Mouse (Mus musculus) CD4-positive, CD25-positive, alpha-beta regulatory T cell, adult 9 weeks (primary cell): ENCODE measurements around the gene Cldn34c2. TPM values are rescaled to one million over a fixed set of nuclear protein-coding genes. Genes with fewer than 3 reads are reported as not detected.

Source experiments
- polyA plus RNA-seq: library from polyadenylated mRNA; unstranded; fragments of 100-300 nt; shearing (Covaris generic); gene quantifications from one replicate; pipeline ENCODE4 v1.2.1, GENCODE M21; 2017

The Cldn34c2 gene
- not detected for polyA plus RNA-seq

DNA sequence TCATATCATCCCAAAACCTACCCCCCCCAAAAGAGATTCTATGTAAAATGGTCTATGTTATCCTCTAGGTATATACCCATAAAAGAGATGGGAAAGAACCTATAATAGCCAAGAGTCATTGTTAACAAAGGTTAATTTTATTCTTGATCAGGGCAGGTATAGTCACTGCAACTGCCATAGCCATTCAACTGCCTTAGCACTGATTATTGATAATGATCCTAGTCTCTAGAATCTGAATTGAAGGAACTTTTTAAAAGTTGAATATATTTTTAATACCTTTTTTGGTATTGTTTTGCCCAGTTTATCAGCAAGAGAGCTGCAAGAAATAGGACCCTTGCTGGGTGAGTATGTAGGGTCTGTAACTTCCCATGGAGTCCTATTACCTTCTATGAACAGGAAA, at the start of gene Cldn34c2:
Cldn34c2 (plus strand) TSS at position 301 of the 400 bp plus-strand sequence.

Other genes with a start within 250 kb of the Cldn34c2 start
- gene Gm17467, start 123.1 kb downstream of the Cldn34c2 start, polyA plus RNA-seq: not detected
- gene Cldn34c3, start 212.0 kb downstream of the Cldn34c2 start, polyA plus RNA-seq: not detected